Mouse (Mus musculus) C2C12 (cell line): ENCODE data around the gene Cpn1. TPM values are rescaled to one million over a fixed set of nuclear protein-coding genes. Genes with fewer than 3 reads are reported as not detected.

Source experiments
- H3K27me3 ChIP-seq: one replicate; pipeline ENCODE4 v1.6.1; 2011; ENCODE audit not compliant: control insufficient read depth, insufficient read depth, insufficient read length
- H3K36me3 ChIP-seq: one replicate; pipeline ENCODE4 v1.6.1; 2011; ENCODE audit not compliant: control insufficient read depth, insufficient read depth
- H3K4me3 ChIP-seq: one replicate; pipeline ENCODE4 v1.5.1; 2011; ENCODE audit warnings: mild to moderate bottlenecking, control low read depth; ENCODE audit not compliant: poor library complexity, insufficient read depth, severe bottlenecking
- H3K79me2 ChIP-seq: one replicate; pipeline ENCODE4 v1.6.1; 2011; ENCODE audit not compliant: control insufficient read depth, insufficient read depth
- H3K79me3 ChIP-seq: one replicate; pipeline ENCODE4 v1.6.1; 2011; ENCODE audit warnings: low read depth, control low read depth
- H3ac ChIP-seq: one replicate; pipeline ENCODE3; 2011; ENCODE audit warnings: low read depth; ENCODE audit not compliant: control insufficient read depth, insufficient read length
- CEBPB ChIP-seq: IDR thresholded peaks from one replicate; pipeline ENCODE4 v1.6.1; 2011; ENCODE audit warnings: low read depth, mild to moderate bottlenecking, control low read depth, moderate library complexity
- CTCF ChIP-seq: IDR thresholded peaks from one replicate; pipeline ENCODE4 v1.5.1; 2011; ENCODE audit not compliant: control insufficient read depth, insufficient read depth, insufficient read length
- FOSL1 ChIP-seq: IDR thresholded peaks from one replicate; pipeline ENCODE4 v1.8.0; 2011; ENCODE audit warnings: mild to moderate bottlenecking, low read length; ENCODE audit not compliant: poor library complexity, insufficient read depth, severe bottlenecking
- MAX ChIP-seq: IDR thresholded peaks from one replicate; pipeline ENCODE4 v1.6.1; 2011; ENCODE audit warnings: mild to moderate bottlenecking, control low read depth
- MYOD1 ChIP-seq: IDR thresholded peaks from one replicate; pipeline ENCODE4 v1.6.1; 2011; ENCODE audit warnings: low read depth; ENCODE audit not compliant: control insufficient read depth, insufficient read length
- MYOG ChIP-seq: IDR thresholded peaks from one replicate; pipeline ENCODE4 v1.6.1; 2011; ENCODE audit not compliant: control insufficient read depth, insufficient read length; ENCODE audit errors: extremely low read depth
- USF1 ChIP-seq: IDR thresholded peaks from one replicate; pipeline ENCODE4 v1.6.1; 2011; ENCODE audit warnings: low read depth, mild to moderate bottlenecking, control low read depth, moderate library complexity
- polyA plus RNA-seq: library from polyadenylated mRNA; unstranded; fragments of >200 nt; fragmentation: generic; extraction: Trizol; gene quantifications from one replicate; pipeline ENCODE4 v1.2.1, GENCODE M21; 2012; ENCODE audit warnings: missing spikeins

The Cpn1 gene
- polyA plus RNA-seq, 1 experiment, result 0.09 TPM

- no peaks in the 10 kb centered on the region for H3K79me2 ChIP-seq
- no peaks in the 10 kb centered on the region for H3K27me3 ChIP-seq
- no peak overlapping the region for H3ac ChIP-seq
- no peaks in the 10 kb centered on the region for H3K79me3 ChIP-seq
- TF ChIP-seq FOSL1 (no peak), CTCF (no peak), MAX (no peak), USF1 (no peak), MYOD1 (no peak), CEBPB (no peak), MYOG (no peak)
- no peak overlapping the region for H3K4me3 ChIP-seq
- H3K36me3 ChIP-seq, result no peaks in the 10 kb centered on the region
These were observed 38.7 kb upstream of the Cpn1 start for GRCm38 (mm10) chr19:44024921-44025585.

- Histone ChIP-seq H3K4me3 (no peak overlapping the region), H3K36me3 (no peaks in the 10 kb centered on the region), H3ac (no peak overlapping the region), H3K79me3 (no peaks in the 10 kb centered on the region), H3K79me2 (no peaks in the 10 kb centered on the region), H3K27me3 (no peaks in the 10 kb centered on the region)
- TF ChIP-seq MYOG (no peak), CEBPB (no peak)
These were observed 36.7 kb upstream of the Cpn1 start for GRCm38 (mm10) chr19:44023066-44023465.

- Histone ChIP-seq H3K4me3 (no peak overlapping the region), H3K36me3 (no peaks in the 10 kb centered on the region), H3ac (no peak overlapping the region), H3K27me3 (no peaks in the 10 kb centered on the region), H3K79me2 (no peaks in the 10 kb centered on the region), H3K79me3 (no peaks in the 10 kb centered on the region)
- TF ChIP-seq CEBPB (peak; percentile 67), MYOD1 (no peak)
These were observed 35.1 kb upstream of the Cpn1 start for GRCm38 (mm10) chr19:44021502-44021901.

- TF ChIP-seq USF1 (no peak), CTCF (no peak), MYOD1 (no peak), CEBPB (no peak), FOSL1 (no peak), MYOG (no peak), MAX (no peak)
- H3K79me2 ChIP-seq, result no peaks in the 10 kb centered on the region
These were observed 33.4 kb upstream of the Cpn1 start for GRCm38 (mm10) chr19:44019739-44020138.

GRCm38 (mm10) chr19:44013862-44014261, 27.5 kb upstream of the Cpn1 start:
- Histone ChIP-seq H3K79me2 (no peaks in the 10 kb centered on the region), H3K79me3 (no peaks in the 10 kb centered on the region), H3K4me3 (no peak overlapping the region), H3K27me3 (no peaks in the 10 kb centered on the region), H3ac (no peak overlapping the region), H3K36me3 (no peaks in the 10 kb centered on the region)
- TF ChIP-seq CTCF, result no peak
- no peak for TF ChIP-seq MYOG
- no peak for TF ChIP-seq USF1
- no peak for TF ChIP-seq MYOD1
- TF ChIP-seq CEBPB, result no peak
- no peak for TF ChIP-seq FOSL1
- no peak for TF ChIP-seq MAX

More at GRCm38 (mm10) chr19:44019739-44020138, 33.4 kb upstream of the Cpn1 start:
- no peaks in the 10 kb centered on the region for H3K36me3 ChIP-seq
- H3K27me3 ChIP-seq, result no peaks in the 10 kb centered on the region
- H3ac ChIP-seq, result no peak overlapping the region
- no peaks in the 10 kb centered on the region for H3K79me3 ChIP-seq
- H3K4me3 ChIP-seq, result no peak overlapping the region

GRCm38 (mm10) chr19:44008784-44009183, 22.4 kb upstream of the Cpn1 start:
- H3K79me3 ChIP-seq, result no peaks in the 10 kb centered on the region
- no peaks in the 10 kb centered on the region for H3K79me2 ChIP-seq
- H3ac ChIP-seq, result no peak overlapping the region
- no peak overlapping the region for H3K4me3 ChIP-seq
- TF ChIP-seq MYOD1, result no peak
- TF ChIP-seq USF1, result no peak
- TF ChIP-seq CTCF, result no peak
- no peak for TF ChIP-seq FOSL1
- TF ChIP-seq MAX, result no peak
- TF ChIP-seq CEBPB, result peak; percentile 27
- no peaks in the 10 kb centered on the region for H3K36me3 ChIP-seq
- H3K27me3 ChIP-seq, result no peaks in the 10 kb centered on the region
